In the genomic region with DNA sequence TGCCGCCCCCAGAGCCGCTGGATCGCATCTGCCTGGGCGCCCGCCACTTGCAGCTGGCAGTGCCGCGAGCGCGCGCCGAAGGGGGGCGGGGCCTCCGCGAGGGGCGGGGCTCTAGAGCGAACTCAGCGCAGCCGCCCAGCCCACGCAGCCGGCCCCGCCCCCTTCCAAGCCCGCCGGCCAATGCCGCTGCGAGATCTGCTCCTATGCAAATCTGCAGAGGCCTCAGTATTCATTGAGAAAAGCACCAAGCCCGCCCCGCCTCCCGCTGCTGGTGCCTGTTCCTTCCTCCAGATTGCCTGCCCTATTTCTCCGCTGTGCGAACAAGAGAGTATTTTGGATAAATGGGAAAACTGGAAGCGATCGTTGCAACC, we compare ENCODE assay signal across 8 mouse cellular contexts. TPM values are rescaled to one million over a fixed set of nuclear protein-coding genes. Genes with fewer than 3 reads are reported as not detected.
DNase-seq lines count a peak whose midpoint lies in the region; ATAC-seq and TF ChIP-seq lines count a peak whose summit lies in the region.

A gene (minus strand): TSS at position 18 of the 371 bp plus-strand sequence.

- no peaks in the 10 kb centered on the region for H3K36me3 ChIP-seq in embryonic facial prominence, embryonic 15.5 days
- no peaks in the 10 kb centered on the region for H3K36me3 ChIP-seq in heart, embryonic 12.5 days
- H3K36me3 ChIP-seq in kidney, embryonic 15.5 days: no peaks in the 10 kb centered on the region
- H3K36me3 ChIP-seq in limb, embryonic 14.5 days (ENCODE audit: control insufficient read depth, insufficient read depth, low read length): no peaks in the 10 kb centered on the region
- H3K36me3 ChIP-seq in midbrain, embryonic 15.5 days (replicated peaks): no peaks in the 10 kb centered on the region

- no peak for TF ChIP-seq CTCF in bone marrow macrophage, adult 2 months (IDR thresholded peaks at IDR 0.05; ENCODE audit: low read depth, low read length)

- peak within 1 kb of the TSS; percentile 89 for H3K4me2 ChIP-seq in embryonic facial prominence, embryonic 15.5 days (replicated peaks)
- peak within 1 kb of the TSS; percentile 91 for H3K4me2 ChIP-seq in heart, embryonic 12.5 days
- H3K4me2 ChIP-seq in kidney, embryonic 15.5 days: peak within 1 kb of the TSS; percentile 95
- peak within 1 kb of the TSS; percentile 81 for H3K4me2 ChIP-seq in limb, embryonic 14.5 days (replicated peaks; ENCODE audit: low read depth, low read length, severe bottlenecking)
- peak within 1 kb of the TSS; percentile 86 for H3K4me2 ChIP-seq in midbrain, embryonic 15.5 days

- WGBS in embryonic facial prominence, embryonic 15.5 days: 2% methylated on average over 30 of the region's 32 CpGs
- under 1% methylated on average over 27 of the region's 32 CpGs for WGBS in heart, embryonic 12.5 days
- WGBS in kidney, embryonic 15.5 days: under 1% methylated on average over 32 of the region's 32 CpGs
- 0% methylated on average over 14 of the region's 32 CpGs for WGBS in limb, embryonic 14.5 days
- WGBS in midbrain, embryonic 15.5 days: 0% methylated on average over 32 of the region's 32 CpGs

- H3K4me1 ChIP-seq in bone marrow macrophage, adult 2 months (ENCODE audit: control insufficient read depth, insufficient read depth, low read length): no peaks in the 10 kb centered on the region
- peaks cover 23% of the 10 kb centered on the region for H3K4me1 ChIP-seq in embryonic facial prominence, embryonic 15.5 days
- peaks cover 12% of the 10 kb centered on the region for H3K4me1 ChIP-seq in heart, embryonic 12.5 days (replicated peaks)
- H3K4me1 ChIP-seq in kidney, embryonic 15.5 days: peaks cover 22% of the 10 kb centered on the region
- H3K4me1 ChIP-seq in limb, embryonic 14.5 days (ENCODE audit: control insufficient read depth, insufficient read depth, low read length): peaks cover 4% of the 10 kb centered on the region; the same call in 1 of the 2 replicates
- peaks cover 26% of the 10 kb centered on the region for H3K4me1 ChIP-seq in midbrain, embryonic 15.5 days

- DNase-seq in limb, embryonic 14.5 days (ENCODE audit: low spot score): peak; percentile 93
- DNase-seq in spleen, postnatal 14 days (ENCODE audit: low spot score in 2 of 2): peak; percentile 45 to 62

- H3K9ac ChIP-seq in embryonic facial prominence, embryonic 15.5 days: no peak within 1 kb of the TSS
- 0 out of 2 replicates have a peak within 1 kb of the TSS, but pooled peaks have one; percentile 1 for H3K9ac ChIP-seq in heart, embryonic 12.5 days
- H3K9ac ChIP-seq in kidney, embryonic 15.5 days: no peak within 1 kb of the TSS
- no peak within 1 kb of the TSS for H3K9ac ChIP-seq in limb, embryonic 14.5 days (ENCODE audit: low read depth, low read length, severe bottlenecking)
- H3K9ac ChIP-seq in midbrain, embryonic 15.5 days: peak within 1 kb of the TSS; percentile 67

- peaks cover 41% of the 10 kb centered on the region for H3K27me3 ChIP-seq in embryonic facial prominence, embryonic 15.5 days
- peaks cover 43% of the 10 kb centered on the region for H3K27me3 ChIP-seq in heart, embryonic 12.5 days (replicated peaks)
- H3K27me3 ChIP-seq in kidney, embryonic 15.5 days: peaks cover 44% of the 10 kb centered on the region
- H3K27me3 ChIP-seq in limb, embryonic 14.5 days (ENCODE audit: control insufficient read depth, insufficient read depth, low read length): peaks cover 35% of the 10 kb centered on the region
- peaks cover 10% of the 10 kb centered on the region for H3K27me3 ChIP-seq in midbrain, embryonic 15.5 days (replicated peaks)

- no peaks in the 10 kb centered on the region for H3K9me3 ChIP-seq in embryonic facial prominence, embryonic 15.5 days (replicated peaks)
- H3K9me3 ChIP-seq in heart, embryonic 12.5 days (replicated peaks): no peaks in the 10 kb centered on the region
- no peaks in the 10 kb centered on the region for H3K9me3 ChIP-seq in kidney, embryonic 15.5 days (replicated peaks)
- H3K9me3 ChIP-seq in limb, embryonic 14.5 days (ENCODE audit: control insufficient read depth, low read length): no peaks in the 10 kb centered on the region
- no peaks in the 10 kb centered on the region for H3K9me3 ChIP-seq in midbrain, embryonic 15.5 days

- ATAC-seq in embryonic facial prominence, embryonic 15.5 days (ENCODE audit: insufficient number of reproducible peaks, low FRiP score, low TSS enrichment, low read depth): peak; percentile 89
- ATAC-seq in heart, embryonic 12.5 days (ENCODE audit: insufficient number of reproducible peaks, low FRiP score): peak; percentile 92
- ATAC-seq in kidney, embryonic 15.5 days (replicated peaks; ENCODE audit: low FRiP score): peak; percentile 95
- peak; percentile 91 for ATAC-seq in limb, embryonic 14.5 days (ENCODE audit: low FRiP score, low read depth)
- ATAC-seq in midbrain, embryonic 15.5 days (replicated peaks): peak; percentile 95
- ATAC-seq in erythroid progenitor cell, adult 5-6 weeks (replicated peaks; ENCODE audit: low FRiP score, poor library complexity, severe bottlenecking): no peak

- TF ChIP-seq POLR2A in bone marrow macrophage, adult 2 months (IDR thresholded peaks at IDR 0.05; ENCODE audit: borderline replicate concordance, low read depth, low read length): no peak
- no peak for TF ChIP-seq POLR2A in limb, embryonic 14.5 days (IDR thresholded peaks at IDR 0.05; ENCODE audit: borderline replicate concordance, extremely low read depth, insufficient read depth, insufficient read length)

- H3K4me3 ChIP-seq in bone marrow macrophage, adult 2 months (ENCODE audit: insufficient read depth, low read length): peak within 1 kb of the TSS; percentile 25
- peak within 1 kb of the TSS; percentile 42 for H3K4me3 ChIP-seq in embryonic facial prominence, embryonic 15.5 days (replicated peaks)
- peak within 1 kb of the TSS; percentile 52 for H3K4me3 ChIP-seq in heart, embryonic 12.5 days
- peak within 1 kb of the TSS; percentile 52 for H3K4me3 ChIP-seq in kidney, embryonic 15.5 days (replicated peaks)
- H3K4me3 ChIP-seq in limb, embryonic 14.5 days (replicated peaks; ENCODE audit: low read length): peak within 1 kb of the TSS; percentile 47
- peak within 1 kb of the TSS; percentile 71 for H3K4me3 ChIP-seq in midbrain, embryonic 15.5 days

- H3K27ac ChIP-seq in bone marrow macrophage, adult 2 months (ENCODE audit: insufficient read depth, low read depth, low read length): no peak within 1 kb of the TSS
- no peak within 1 kb of the TSS for H3K27ac ChIP-seq in embryonic facial prominence, embryonic 15.5 days (replicated peaks)
- no peak within 1 kb of the TSS for H3K27ac ChIP-seq in heart, embryonic 12.5 days (ENCODE audit: poor library complexity, severe bottlenecking)
- no peak within 1 kb of the TSS for H3K27ac ChIP-seq in kidney, embryonic 15.5 days
- H3K27ac ChIP-seq in limb, embryonic 14.5 days (replicated peaks; ENCODE audit: low read depth, low read length): no peak within 1 kb of the TSS
- peak within 1 kb of the TSS; percentile 34 for H3K27ac ChIP-seq in midbrain, embryonic 15.5 days

RNA-seq across cellular contexts. Expression of the gene that starts here (rescaled TPM):
- polyA plus RNA-seq in bone marrow macrophage, adult 2 months (2012; ENCODE audit: insufficient read depth, insufficient read length, missing spikeins): not detected in 2 replicates
- polyA plus RNA-seq in embryonic facial prominence, embryonic 15.5 days (2015; fragmentation: Nextera tagmentation; extraction: Ambion mirVana): 0.33 and 0.52 TPM in 2 replicates
- 0.43 and 0.50 TPM in 2 replicates for polyA plus RNA-seq in heart, embryonic 12.5 days (2016; fragmentation: Nextera tagmentation; extraction: Ambion mirVana)
- 0.23 and 0.51 TPM in 2 replicates for polyA plus RNA-seq in kidney, embryonic 15.5 days (2015; fragmentation: Nextera tagmentation; extraction: Ambion mirVana)
- polyA plus RNA-seq in limb, embryonic 14.5 days (2012; rRNA removed): 0.31 and 0.45 TPM in 2 replicates
- polyA plus RNA-seq in limb, embryonic 14.5 days (2014; fragmentation: Nextera tagmentation; extraction: Ambion mirVana): 0.43 and 0.68 TPM in 2 replicates
- 7.1 and 7.3 TPM in 2 replicates for polyA plus RNA-seq in midbrain, embryonic 15.5 days (2015; fragmentation: Nextera tagmentation; extraction: Ambion mirVana)
- total RNA-seq in erythroid progenitor cell, adult 5-6 weeks (2015; ENCODE audit: low replicate concordance): not detected in 2 replicates
- total RNA-seq in erythroid progenitor cell, adult 5-6 weeks (2017; ENCODE audit: low replicate concordance): not detected in 2 replicates

Comparison
In these comparisons a context has a peak if more than half of its experiments do, and no peak if none do; other contexts are left out.
1. Peak in ATAC-seq, H3K4me3 ChIP-seq and H3K4me2 ChIP-seq in embryonic facial prominence, embryonic 15.5 days; RNA of the gene not detected or under 1 TPM.
2. Peak in ATAC-seq, H3K4me3 ChIP-seq, H3K9ac ChIP-seq and H3K4me2 ChIP-seq in heart, embryonic 12.5 days; RNA of the gene not detected or under 1 TPM.
3. Peak in ATAC-seq, H3K4me3 ChIP-seq and H3K4me2 ChIP-seq in kidney, embryonic 15.5 days; RNA of the gene not detected or under 1 TPM.
4. Peak in DNase-seq, ATAC-seq, H3K4me3 ChIP-seq and H3K4me2 ChIP-seq in limb, embryonic 14.5 days; RNA of the gene not detected or under 1 TPM.